Mouse (Mus musculus) ES-E14 (cell line): ENCODE results near the gene Tlk1. TPM values are rescaled to one million over a fixed set of nuclear protein-coding genes. Genes with fewer than 3 reads are reported as not detected.

ENCODE experiments used
- DNase-seq: peaks from one replicate; pipeline ENCODE4 v3.0.0-alpha.2; 2013; ENCODE audit warnings: low read depth, low spot score
- H3K27ac ChIP-seq: 2 replicates; pipeline ENCODE4 v1.5.1; 2012; ENCODE audit warnings: low read depth, mild to moderate bottlenecking, low read length, moderate library complexity, mixed read lengths; ENCODE audit not compliant: poor library complexity, insufficient read depth, severe bottlenecking
- H3K36me3 ChIP-seq: 2 replicates; pipeline ENCODE4 v1.6.1; 2012; ENCODE audit warnings: mild to moderate bottlenecking, low read length, moderate library complexity, mixed read lengths; ENCODE audit not compliant: control insufficient read depth, poor library complexity, insufficient read depth, severe bottlenecking
- H3K4me1 ChIP-seq, 2 experiments: fragments of 150-350 bp in 1 of 2; sonication (generic) in 1 of 2; 2 replicates each; pipeline ENCODE4 v1.6.1; 2012; ENCODE audit warnings: low read length in 2 of 2, mild to moderate bottlenecking in 1 of 2, mixed read lengths in 1 of 2; ENCODE audit not compliant: control insufficient read depth in 2 of 2, insufficient read depth in 2 of 2, poor library complexity in 1 of 2
- H3K4me3 ChIP-seq, 2 experiments: fragments of 150-350 bp in 1 of 2; sonication (generic) in 1 of 2; 2 replicates each; pipeline ENCODE4 v1.5.1; 2012; ENCODE audit warnings: low read length in 2 of 2, low read depth in 1 of 2, mild to moderate bottlenecking in 1 of 2, mixed read lengths in 1 of 2; ENCODE audit not compliant: insufficient read depth in 1 of 2, poor library complexity in 1 of 2, severe bottlenecking in 1 of 2
- H3K9ac ChIP-seq: 2 replicates; pipeline ENCODE4 v1.6.1; 2012; ENCODE audit warnings: low read depth, mild to moderate bottlenecking, low read length, mixed read lengths; ENCODE audit not compliant: poor library complexity, insufficient read depth, severe bottlenecking
- H3K9me3 ChIP-seq: fragments of 150-350 bp; sonication (generic); 2 replicates; pipeline ENCODE4 v1.6.1; 2012; ENCODE audit warnings: low read depth, mild to moderate bottlenecking, low read length; ENCODE audit not compliant: control insufficient read depth, insufficient read depth
- CHD2 ChIP-seq: IDR thresholded peaks from 2 replicates; pipeline ENCODE4 v1.6.1; 2014; ENCODE audit warnings: mild to moderate bottlenecking, low read depth, low read length, inconsistent platforms
- HCFC1 ChIP-seq: IDR thresholded peaks from 2 replicates; pipeline ENCODE4 v1.6.1; 2012; ENCODE audit warnings: low read length, inconsistent platforms, borderline replicate concordance; ENCODE audit not compliant: insufficient read depth
- MAFK ChIP-seq: IDR thresholded peaks from 2 replicates; pipeline ENCODE4 v1.6.1; 2014; ENCODE audit warnings: mild to moderate bottlenecking, low read depth, low read length, inconsistent platforms; ENCODE audit not compliant: insufficient read depth
- ZC3H11A ChIP-seq: IDR thresholded peaks from 2 replicates; pipeline ENCODE4 v1.6.1; 2012; ENCODE audit warnings: low read depth, mild to moderate bottlenecking, inconsistent platforms, low read length, borderline replicate concordance
- ZNF384 ChIP-seq: IDR thresholded peaks from 2 replicates; pipeline ENCODE4 v1.6.1; 2012; ENCODE audit warnings: low read depth, low read length, inconsistent platforms
- in situ Hi-C, 2 experiments: fragments of 600-800 bp; cut with MboI; formaldehyde crosslinking; loops; one replicate each; pipeline ENCODE4 v1.15.1; 2025; ENCODE audit warnings: low sequenced_read_pairs in 2 of 2, inconsistent platforms in 1 of 2; ENCODE audit not compliant: unreplicated experiment in 2 of 2
- total RNA-seq: library from RNA; depleted of rRNA; stranded (reverse); fragments of 300-350 nt; gene quantifications from 2 replicates; pipeline ENCODE4 v1.2.3, GENCODE M21; 2012; rRNA removed

The Tlk1 gene
- total RNA-seq, 1 experiment: 37.2 TPM

GRCm38 (mm10) chr2:70669241-70669640 lies 156.3 kb downstream of the Tlk1 start:
- TF ChIP-seq ZC3H11A (no peak), CHD2 (no peak), ZNF384 (no peak), MAFK (no peak), HCFC1 (no peak)
- Histone ChIP-seq H3K36me3 (no peaks in the 10 kb centered on the region), H3K4me3 (no peak overlapping the region), H3K9me3 (no peaks in the 10 kb centered on the region), H3K27ac (no peak overlapping the region), H3K4me1 (no peaks in the 10 kb centered on the region), H3K9ac (no peak overlapping the region)
- in situ Hi-C loops: no loop called here
- no peak for DNase-seq

DNA sequence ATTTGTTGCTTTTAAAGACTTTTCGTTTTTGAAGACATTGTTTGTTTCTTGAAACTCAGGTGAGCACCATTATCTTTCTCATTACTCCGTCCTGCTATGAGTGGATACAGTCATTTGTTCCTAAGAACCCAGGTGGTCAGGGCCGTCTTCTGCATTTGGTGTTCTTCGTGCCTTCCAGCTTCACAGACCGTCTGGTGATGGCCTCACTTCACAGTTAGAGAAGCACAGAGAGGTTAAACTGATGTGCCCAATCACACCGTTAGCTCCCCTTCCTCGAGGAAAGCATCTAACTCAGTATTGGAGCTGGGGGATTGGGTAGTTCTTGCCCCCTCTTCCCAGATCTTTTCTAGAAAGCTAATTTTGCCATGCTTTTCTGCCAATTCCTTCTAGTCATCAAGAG lies 158.5 kb downstream of the Tlk1 start:
- in situ Hi-C loops: no loop called here

GRCm38 (mm10) chr2:70663764-70664163 lies 161.8 kb downstream of the Tlk1 start:
- Histone ChIP-seq H3K36me3 (no peaks in the 10 kb centered on the region), H3K4me3 (no peak overlapping the region), H3K4me1 (peaks cover 0 to 5% of the 10 kb centered on the region in 2 experiments; a peak in 1 of 4 replicates), H3K27ac (no peak overlapping the region), H3K9ac (no peak overlapping the region), H3K9me3 (no peaks in the 10 kb centered on the region)
- no peak for DNase-seq
- no peak for TF ChIP-seq MAFK
- no peak for TF ChIP-seq CHD2
- no peak for TF ChIP-seq ZNF384
- no peak for TF ChIP-seq HCFC1
- TF ChIP-seq ZC3H11A: no peak
- in situ Hi-C loops: no loop called here

More for the DNA sequence above, 158.5 kb downstream of the Tlk1 start:
- no peaks in the 10 kb centered on the region for H3K36me3 ChIP-seq
- H3K4me3 ChIP-seq: no peak overlapping the region
- H3K4me1 ChIP-seq: peaks cover 0 to 5% of the 10 kb centered on the region in 2 experiments; a peak in 1 of 4 replicates
- H3K27ac ChIP-seq: no peak overlapping the region
- TF ChIP-seq HCFC1 (no peak), ZC3H11A (no peak), ZNF384 (no peak), MAFK (no peak), CHD2 (no peak)
- H3K9ac ChIP-seq: no peak overlapping the region
- DNase-seq: no peak
- no peaks in the 10 kb centered on the region for H3K9me3 ChIP-seq

Other genes starting within 250 kb of the Tlk1 start
- 36.3 and 55.2 TPM in 2 replicates for gene Gorasp2, start 164.2 kb downstream of the Tlk1 start, total RNA-seq
- 0.27 and 0.85 TPM in 2 replicates for gene Gm26558, start 163.6 kb downstream of the Tlk1 start, total RNA-seq
- 14.4 and 20.0 TPM in 2 replicates for gene Dcaf17, start 229.6 kb upstream of the Tlk1 start, total RNA-seq
- gene Mettl8, start 229.9 kb upstream of the Tlk1 start, total RNA-seq: 18.0 and 30.2 TPM in 2 replicates